Mouse (Mus musculus): ENCODE data around the gene Gpr132. TPM values are rescaled to one million over a fixed set of nuclear protein-coding genes. Genes with fewer than 3 reads are reported as not detected.

The Gpr132 gene
- polyA plus RNA-seq, 1 experiment from 2014 or later, result not detected

Other genes starting within 250 kb of the Gpr132 start
- 1.5 and 1.9 TPM in 2 replicates for gene Adssl1, start 248.2 kb downstream of the Gpr132 start, polyA plus RNA-seq (2016; fragmentation: Nextera tagmentation; extraction: Ambion mirVana)
- gene Siva1, start 223.5 kb downstream of the Gpr132 start, polyA plus RNA-seq (2016; fragmentation: Nextera tagmentation; extraction: Ambion mirVana), result 133 and 150 TPM in 2 replicates
- gene Akt1, start 193.3 kb downstream of the Gpr132 start, polyA plus RNA-seq (2016; fragmentation: Nextera tagmentation; extraction: Ambion mirVana), result 74.7 and 80.0 TPM in 2 replicates
- 5.2 and 7.3 TPM in 2 replicates for gene Zbtb42, start 189.4 kb downstream of the Gpr132 start, polyA plus RNA-seq (2016; fragmentation: Nextera tagmentation; extraction: Ambion mirVana)
- 15.0 and 16.8 TPM in 2 replicates for gene Cep170b, start 147.8 kb downstream of the Gpr132 start, polyA plus RNA-seq (2016; fragmentation: Nextera tagmentation; extraction: Ambion mirVana)
- 4.7 and 6.7 TPM in 2 replicates for gene Pld4, start 107.6 kb downstream of the Gpr132 start, polyA plus RNA-seq (2016; fragmentation: Nextera tagmentation; extraction: Ambion mirVana)
- gene Ahnak2, start 65.6 kb downstream of the Gpr132 start, polyA plus RNA-seq (2016; fragmentation: Nextera tagmentation; extraction: Ambion mirVana), result 0.25 and 0.37 TPM in 2 replicates
- 16.7 and 18.5 TPM in 2 replicates for gene Clba1, start 59.3 kb downstream of the Gpr132 start, polyA plus RNA-seq (2016; fragmentation: Nextera tagmentation; extraction: Ambion mirVana)
- gene Cdca4, start 38.8 kb downstream of the Gpr132 start, polyA plus RNA-seq (2016; fragmentation: Nextera tagmentation; extraction: Ambion mirVana), result 124 and 132 TPM in 2 replicates
- 5.8 and 7.5 TPM in 2 replicates for gene Jag2, start 61.5 kb upstream of the Gpr132 start, polyA plus RNA-seq (2016; fragmentation: Nextera tagmentation; extraction: Ambion mirVana)
- 52.9 and 56.6 TPM in 2 replicates for gene Nudt14, start 73.9 kb upstream of the Gpr132 start, polyA plus RNA-seq (2016; fragmentation: Nextera tagmentation; extraction: Ambion mirVana)
- 26.8 and 28.6 TPM in 2 replicates for gene Btbd6, start 108.3 kb upstream of the Gpr132 start, polyA plus RNA-seq (2016; fragmentation: Nextera tagmentation; extraction: Ambion mirVana)
- 75.9 and 76.2 TPM in 2 replicates for gene Brf1, start 132.5 kb upstream of the Gpr132 start, polyA plus RNA-seq (2016; fragmentation: Nextera tagmentation; extraction: Ambion mirVana)
- gene Pacs2, start 146.3 kb upstream of the Gpr132 start, polyA plus RNA-seq (2016; fragmentation: Nextera tagmentation; extraction: Ambion mirVana), result 27.1 and 29.9 TPM in 2 replicates
- gene Tex22, start 206.3 kb upstream of the Gpr132 start, polyA plus RNA-seq (2016; fragmentation: Nextera tagmentation; extraction: Ambion mirVana), result not detected in 2 replicates
- 19.3 and 20.4 TPM in 2 replicates for gene Mta1, start 230.1 kb upstream of the Gpr132 start, polyA plus RNA-seq (2016; fragmentation: Nextera tagmentation; extraction: Ambion mirVana)

All from midbrain, embryonic 12.5 days (tissue).